Mouse (Mus musculus) neural tube, embryonic 15.5 days (tissue): ENCODE results near the gene Zcchc13. TPM values are rescaled to one million over a fixed set of nuclear protein-coding genes. Genes with fewer than 3 reads are reported as not detected.
A peak's percentile ranks its signal among the peaks of the same experiment; 100 is the strongest.
"Not testable (repeated sequence)": the region's sequence is repeated elsewhere in the genome, so short reads cannot be mapped to it uniquely, and the experiment has no call there.

Experiments
- ATAC-seq: fragments of 200-750 bp; cut with Nextera tagmentation; 2 replicates; pipeline ENCODE4 v1.8.0; 2017; ENCODE audit warnings: mild to moderate bottlenecking, moderate TSS enrichment, moderate library complexity; ENCODE audit not compliant: low FRiP score
- H3K27ac ChIP-seq: fragments of 300-500 bp; sonication (generic); replicated peaks from 2 replicates; pipeline ENCODE4 v1.5.1; 2015; ENCODE audit warnings: mild to moderate bottlenecking, inconsistent platforms
- H3K27me3 ChIP-seq: fragments of 300-500 bp; sonication (generic); replicated peaks from 2 replicates; pipeline ENCODE4 v1.6.1; 2015; ENCODE audit warnings: inconsistent platforms
- H3K36me3 ChIP-seq: fragments of 300-500 bp; sonication (generic); 2 replicates; pipeline ENCODE4 v1.6.1; 2015; ENCODE audit warnings: inconsistent platforms
- H3K4me1 ChIP-seq: fragments of 300-500 bp; sonication (generic); 2 replicates; pipeline ENCODE4 v1.6.1; 2015; ENCODE audit warnings: inconsistent platforms
- H3K4me2 ChIP-seq: fragments of 300-500 bp; sonication (generic); 2 replicates; pipeline ENCODE4 v1.6.1; 2015; ENCODE audit warnings: inconsistent platforms, mild to moderate bottlenecking, moderate library complexity
- H3K4me3 ChIP-seq: fragments of 300-500 bp; sonication (generic); replicated peaks from 2 replicates; pipeline ENCODE4 v1.5.1; 2015; ENCODE audit warnings: mild to moderate bottlenecking, inconsistent platforms
- H3K9ac ChIP-seq: fragments of 300-500 bp; sonication (generic); replicated peaks from 2 replicates; pipeline ENCODE4 v1.6.1; 2015; ENCODE audit warnings: mild to moderate bottlenecking, inconsistent platforms
- H3K9me3 ChIP-seq: fragments of 300-500 bp; sonication (generic); replicated peaks from 2 replicates; pipeline ENCODE4 v1.6.1; 2016; ENCODE audit warnings: inconsistent platforms
- WGBS: fragments of 180-500 bp; shearing (Covaris S2); methylation state at CpG from one replicate; pipeline ENCODE4 v1.1.7; 2015; ENCODE audit warnings: mixed read lengths; 5-methylcytosine and 5-hydroxymethylcytosine counted together
- polyA plus RNA-seq: library from polyadenylated mRNA; unstranded; fragments of >200 nt; fragmentation: Nextera tagmentation; extraction: Ambion mirVana; gene quantifications from 2 replicates; pipeline ENCODE4 v1.2.1, GENCODE M21; 2015

Gene Zcchc13
- polyA plus RNA-seq, 1 experiment from 2014 or later: not detected

GRCm38 (mm10) chrX:103652048-103652447 is 21.7 kb downstream of the Zcchc13 start:
- peaks cover 24% of the 10 kb centered on the region for H3K27me3 ChIP-seq
- no peaks in the 10 kb centered on the region for H3K4me1 ChIP-seq
- no peaks in the 10 kb centered on the region for H3K36me3 ChIP-seq
- WGBS: 60% methylated on average over 1 of the region's 1 CpGs
- no peak overlapping the region for H3K9ac ChIP-seq
- ATAC-seq: no peak
- no peak overlapping the region for H3K27ac ChIP-seq
- H3K4me3 ChIP-seq: no peak overlapping the region
- no peak overlapping the region for H3K4me2 ChIP-seq
- H3K9me3 ChIP-seq: no peaks in the 10 kb centered on the region

- ATAC-seq: no peak
- no peak overlapping the region for H3K4me2 ChIP-seq
- H3K36me3 ChIP-seq: no peaks in the 10 kb centered on the region
- peaks cover 21% of the 10 kb centered on the region for H3K27me3 ChIP-seq
- H3K4me3 ChIP-seq: no peak overlapping the region
- no peaks in the 10 kb centered on the region for H3K4me1 ChIP-seq
- WGBS: 26% methylated on average over 2 of the region's 2 CpGs
- no peak overlapping the region for H3K27ac ChIP-seq
- H3K9me3 ChIP-seq: no peaks in the 10 kb centered on the region
- H3K9ac ChIP-seq: no peak overlapping the region
Observed at GRCm38 (mm10) chrX:103653021-103653420, 22.6 kb downstream of the Zcchc13 start.

- Histone ChIP-seq H3K4me2 (no peak overlapping the region), H3K9me3 (no peaks in the 10 kb centered on the region), H3K9ac (no peak overlapping the region), H3K27me3 (peaks cover 20% of the 10 kb centered on the region), H3K36me3 (no peaks in the 10 kb centered on the region), H3K27ac (no peak overlapping the region), H3K4me3 (no peak overlapping the region), H3K4me1 (no peaks in the 10 kb centered on the region)
- ATAC-seq: 0 out of 2 replicates have a peak, but pooled peaks have one; percentile 45
- 52% methylated on average over 4 of the region's 4 CpGs for WGBS
Observed at GRCm38 (mm10) chrX:103658985-103659384, 28.6 kb downstream of the Zcchc13 start.

- H3K4me3 ChIP-seq, ATAC-seq, H3K4me2 ChIP-seq, H3K36me3 ChIP-seq, H3K4me1 ChIP-seq, H3K9me3 ChIP-seq, H3K9ac ChIP-seq, H3K27ac ChIP-seq: not testable (repeated sequence)
- 86% methylated on average over 10 of the region's 10 CpGs for WGBS
- peaks cover 14% of the 10 kb centered on the region; the same call in 1 of the 2 replicates for H3K27me3 ChIP-seq
Observed at GRCm38 (mm10) chrX:103664445-103664844, 34.1 kb downstream of the Zcchc13 start.

GRCm38 (mm10) chrX:103670245-103670644 is 39.9 kb downstream of the Zcchc13 start:
- no peaks in the 10 kb centered on the region for H3K9me3 ChIP-seq
- H3K27me3 ChIP-seq: peaks cover 12% of the 10 kb centered on the region; the same call in 1 of the 2 replicates
- H3K4me2 ChIP-seq: no peak overlapping the region
- no peak overlapping the region for H3K9ac ChIP-seq
- no peaks in the 10 kb centered on the region for H3K36me3 ChIP-seq
- no peak for ATAC-seq
- H3K4me1 ChIP-seq: no peaks in the 10 kb centered on the region
- no peak overlapping the region for H3K27ac ChIP-seq
- no peak overlapping the region for H3K4me3 ChIP-seq

GRCm38 (mm10) chrX:103673761-103674160 is 43.4 kb downstream of the Zcchc13 start:
- Histone ChIP-seq H3K4me3 (no peak overlapping the region), H3K4me1 (no peaks in the 10 kb centered on the region), H3K9me3 (no peaks in the 10 kb centered on the region), H3K36me3 (no peaks in the 10 kb centered on the region), H3K9ac (no peak overlapping the region), H3K4me2 (no peak overlapping the region), H3K27me3 (peaks cover 10% of the 10 kb centered on the region; the same call in 1 of the 2 replicates), H3K27ac (no peak overlapping the region)
- WGBS: 94% methylated on average over 3 of the region's 3 CpGs
- ATAC-seq: no peak

- no peaks in the 10 kb centered on the region for H3K36me3 ChIP-seq
- H3K27me3 ChIP-seq: peaks cover 10% of the 10 kb centered on the region; the same call in 1 of the 2 replicates
- H3K9ac ChIP-seq: no peak overlapping the region
- H3K4me1 ChIP-seq: no peaks in the 10 kb centered on the region
- 23% methylated on average over 2 of the region's 2 CpGs for WGBS
- H3K9me3 ChIP-seq: no peaks in the 10 kb centered on the region
- H3K4me2 ChIP-seq: no peak overlapping the region
- ATAC-seq: no peak
- no peak overlapping the region for H3K4me3 ChIP-seq
- H3K27ac ChIP-seq: no peak overlapping the region
Observed at GRCm38 (mm10) chrX:103674674-103675073, 44.3 kb downstream of the Zcchc13 start.

Other genes with a start within 250 kb of the Zcchc13 start
- 0.26 and 0.46 TPM in 2 replicates for gene Tsx, start 216.1 kb upstream of the Zcchc13 start, polyA plus RNA-seq
- not detected in 2 replicates for gene Gm26992, start 208.6 kb upstream of the Zcchc13 start, polyA plus RNA-seq
- 19.1 and 20.3 TPM in 2 replicates for gene Slc16a2, start 191.4 kb downstream of the Zcchc13 start, polyA plus RNA-seq